Mouse (Mus musculus) forebrain, embryonic 15.5 days (tissue): ENCODE measurements at regions not wholly inside any gene's neighbourhood (a gene's known extent, or its start where the extent isn't known, plus 50 kb on each side); places are given as distances from the start of the nearest gene placed in this dataset.

Experiments
- ATAC-seq: fragments of 200-750 bp; cut with Nextera tagmentation; replicated peaks from 2 replicates; pipeline ENCODE4 v1.8.0; 2017; ENCODE audit warnings: mild to moderate bottlenecking, moderate TSS enrichment, moderate library complexity
- H3K27ac ChIP-seq: fragments of 300-500 bp; sonication (generic); replicated peaks from 2 replicates; pipeline ENCODE4 v1.5.1; 2015; ENCODE audit warnings: mild to moderate bottlenecking, inconsistent platforms
- H3K27me3 ChIP-seq: fragments of 300-500 bp; sonication (generic); 2 replicates; pipeline ENCODE4 v1.6.1; 2015; ENCODE audit warnings: inconsistent platforms
- H3K36me3 ChIP-seq: fragments of 300-500 bp; sonication (generic); 2 replicates; pipeline ENCODE4 v1.6.1; 2015; ENCODE audit warnings: mild to moderate bottlenecking, inconsistent platforms
- H3K4me1 ChIP-seq: fragments of 300-500 bp; sonication (generic); 2 replicates; pipeline ENCODE4 v1.6.1; 2015; ENCODE audit warnings: inconsistent platforms
- H3K4me2 ChIP-seq: fragments of 300-500 bp; sonication (generic); replicated peaks from 2 replicates; pipeline ENCODE4 v1.6.1; 2015; ENCODE audit warnings: mild to moderate bottlenecking, inconsistent platforms
- H3K4me3 ChIP-seq: fragments of 300-500 bp; sonication (generic); 2 replicates; pipeline ENCODE4 v1.5.1; 2015; ENCODE audit warnings: mild to moderate bottlenecking, inconsistent platforms
- H3K9ac ChIP-seq: fragments of 300-500 bp; sonication (generic); replicated peaks from 2 replicates; pipeline ENCODE4 v1.6.1; 2015; ENCODE audit warnings: mild to moderate bottlenecking, inconsistent platforms
- H3K9me3 ChIP-seq: fragments of 300-500 bp; sonication (generic); 2 replicates; pipeline ENCODE4 v1.6.1; 2016; ENCODE audit warnings: inconsistent platforms
- WGBS: fragments of 180-500 bp; shearing (Covaris S2); methylation state at CpG from one replicate; pipeline ENCODE4 v1.1.7; 2015; ENCODE audit warnings: mixed read lengths; 5-methylcytosine and 5-hydroxymethylcytosine counted together

DNA sequence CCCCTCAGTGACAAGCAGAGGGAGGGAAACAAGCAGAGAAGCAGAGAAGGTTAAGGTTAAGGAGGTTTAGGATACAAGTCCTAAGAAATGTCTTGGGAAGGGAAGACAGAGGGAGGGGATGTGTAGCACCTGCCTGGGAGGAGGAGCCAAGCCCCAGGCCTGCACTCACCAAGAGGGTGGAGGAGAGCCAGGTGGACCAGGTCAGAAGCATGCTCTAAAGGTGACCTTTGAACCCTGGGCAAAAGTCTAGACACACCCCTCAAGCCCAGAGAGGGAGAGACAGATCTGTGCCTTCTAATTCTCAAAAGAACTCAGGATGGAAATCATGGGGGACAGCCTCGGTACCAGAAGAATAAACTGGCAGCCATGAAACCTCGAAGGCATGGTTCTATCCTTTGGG lies 54.4 kb upstream of the Calm2 start:
- 44% methylated on average over 2 of the region's 2 CpGs for WGBS
- H3K27me3 ChIP-seq, result no peaks in the 10 kb centered on the region
- no peaks in the 10 kb centered on the region for H3K9me3 ChIP-seq
- H3K27ac ChIP-seq, result peak overlapping the region; percentile 69; the same call in 1 of the 2 replicates
- H3K4me1 ChIP-seq, result peaks cover 15% of the 10 kb centered on the region
- H3K4me3 ChIP-seq, result no peak overlapping the region
- no peak for ATAC-seq
- no peak overlapping the region for H3K9ac ChIP-seq
- H3K4me2 ChIP-seq, result no peak overlapping the region
- H3K36me3 ChIP-seq, result no peaks in the 10 kb centered on the region

GRCm38 (mm10) chr17:87501687-87502387 lies 55.1 kb upstream of the Calm2 start:
- WGBS, result 30% methylated on average over 10 of the region's 10 CpGs
- Histone ChIP-seq H3K4me2 (no peak overlapping the region), H3K9ac (no peak overlapping the region), H3K27me3 (no peaks in the 10 kb centered on the region), H3K9me3 (no peaks in the 10 kb centered on the region), H3K4me1 (peaks cover 15% of the 10 kb centered on the region), H3K4me3 (no peak overlapping the region), H3K36me3 (no peaks in the 10 kb centered on the region), H3K27ac (peak overlapping the region; percentile 69)
- ATAC-seq, result 0 out of 2 replicates have a peak, but pooled peaks have one; percentile 14

- Histone ChIP-seq H3K4me3 (no peak overlapping the region), H3K9me3 (no peaks in the 10 kb centered on the region), H3K4me2 (no peak overlapping the region), H3K27ac (peak overlapping the region; percentile 69), H3K4me1 (peaks cover 15% of the 10 kb centered on the region), H3K36me3 (no peaks in the 10 kb centered on the region), H3K9ac (no peak overlapping the region), H3K27me3 (no peaks in the 10 kb centered on the region)
- ATAC-seq, result peak; percentile 87
- WGBS, result 21% methylated on average over 13 of the region's 14 CpGs
These were observed 55.9 kb upstream of the Calm2 start for GRCm38 (mm10) chr17:87502388-87503369.

- H3K4me1 ChIP-seq, result peaks cover 19% of the 10 kb centered on the region
- no peak for ATAC-seq
- no peaks in the 10 kb centered on the region for H3K27me3 ChIP-seq
- no peak overlapping the region for H3K4me2 ChIP-seq
- H3K4me3 ChIP-seq, result no peak overlapping the region
- no peak overlapping the region for H3K27ac ChIP-seq
- H3K9me3 ChIP-seq, result no peaks in the 10 kb centered on the region
- WGBS, result 83% methylated on average over 5 of the region's 5 CpGs
- H3K36me3 ChIP-seq, result no peaks in the 10 kb centered on the region
- H3K9ac ChIP-seq, result no peak overlapping the region
These were observed 56.8 kb upstream of the Calm2 start for GRCm38 (mm10) chr17:87503491-87503890.

DNA sequence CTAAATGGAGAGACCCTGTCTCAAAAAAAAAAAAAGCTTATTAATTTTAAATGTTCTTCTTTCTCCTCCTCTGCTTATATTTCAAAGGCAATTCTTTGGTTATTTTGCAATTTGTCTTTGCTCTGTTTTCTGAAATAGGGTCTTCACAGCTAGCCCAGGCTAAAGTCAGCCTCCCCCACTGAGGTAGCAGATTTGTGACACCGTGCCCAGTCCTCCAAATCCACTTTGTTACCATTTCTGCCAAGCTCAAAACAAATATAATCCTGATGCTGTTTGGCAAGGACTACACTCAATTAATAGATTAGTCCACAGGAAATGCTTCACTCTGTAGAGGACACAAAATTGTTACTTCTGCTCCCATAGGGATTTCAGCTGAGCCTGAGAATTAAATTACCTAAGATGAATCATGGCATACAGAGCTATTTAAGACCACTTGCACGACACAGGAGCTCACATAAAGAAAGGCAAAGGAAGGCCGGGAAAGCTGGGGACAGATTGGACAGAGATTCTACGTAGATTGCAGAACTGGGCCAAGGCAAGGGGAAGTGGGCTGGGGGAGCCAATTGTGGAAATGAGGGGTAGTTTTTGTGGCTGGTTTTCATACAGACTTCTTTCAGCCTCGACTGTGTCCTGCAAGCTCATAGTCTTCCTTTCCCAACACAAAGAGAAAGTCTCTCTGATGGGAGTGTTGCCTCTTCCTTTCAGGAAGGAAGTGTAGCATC lies 58.4 kb upstream of the Calm2 start:
- Histone ChIP-seq H3K4me2 (no peak overlapping the region), H3K4me1 (peaks cover 21% of the 10 kb centered on the region), H3K9me3 (no peaks in the 10 kb centered on the region), H3K4me3 (no peak overlapping the region), H3K27me3 (no peaks in the 10 kb centered on the region), H3K9ac (no peak overlapping the region), H3K36me3 (no peaks in the 10 kb centered on the region), H3K27ac (no peak overlapping the region)
- no peak for ATAC-seq
- WGBS, result 70% methylated on average over 5 of the region's 5 CpGs

DNA sequence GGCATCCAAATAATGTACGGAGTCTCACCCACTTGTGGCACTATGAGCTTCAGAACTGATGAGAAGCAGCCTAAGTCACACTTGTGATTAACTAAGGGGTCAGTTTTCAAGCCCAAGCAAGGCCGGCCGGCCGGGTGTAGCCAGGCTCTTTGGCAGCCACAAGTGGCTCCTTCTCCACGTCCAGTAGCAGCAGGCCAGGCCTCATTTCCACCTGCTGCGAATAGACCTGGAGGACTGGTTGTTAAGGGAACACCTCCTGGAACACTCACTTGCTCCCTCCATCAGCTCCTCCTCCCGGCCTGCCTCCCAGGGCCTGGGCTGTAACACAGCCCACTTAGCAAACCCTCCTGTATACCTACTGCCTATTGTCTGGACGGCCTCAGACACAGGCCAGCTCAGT lies 61.1 kb upstream of the Calm2 start:
- no peak overlapping the region for H3K27ac ChIP-seq
- H3K9ac ChIP-seq, result no peak overlapping the region
- no peaks in the 10 kb centered on the region for H3K9me3 ChIP-seq
- no peak overlapping the region for H3K4me2 ChIP-seq
- no peaks in the 10 kb centered on the region for H3K27me3 ChIP-seq
- 0 out of 2 replicates have a peak, but pooled peaks cover 8% of the 10 kb centered on the region for H3K4me1 ChIP-seq
- ATAC-seq, result no peak
- no peak overlapping the region for H3K4me3 ChIP-seq
- WGBS, result 51% methylated on average over 8 of the region's 8 CpGs
- H3K36me3 ChIP-seq, result no peaks in the 10 kb centered on the region

GRCm38 (mm10) chr17:87508582-87509253 lies 62.0 kb upstream of the Calm2 start:
- 74% methylated on average over 16 of the region's 16 CpGs for WGBS
- Histone ChIP-seq H3K9ac (no peak overlapping the region), H3K27ac (no peak overlapping the region), H3K27me3 (no peaks in the 10 kb centered on the region), H3K4me3 (no peak overlapping the region), H3K4me1 (0 out of 2 replicates have a peak, but pooled peaks cover 5% of the 10 kb centered on the region), H3K4me2 (no peak overlapping the region), H3K9me3 (no peaks in the 10 kb centered on the region), H3K36me3 (no peaks in the 10 kb centered on the region)
- ATAC-seq, result no peak

DNA sequence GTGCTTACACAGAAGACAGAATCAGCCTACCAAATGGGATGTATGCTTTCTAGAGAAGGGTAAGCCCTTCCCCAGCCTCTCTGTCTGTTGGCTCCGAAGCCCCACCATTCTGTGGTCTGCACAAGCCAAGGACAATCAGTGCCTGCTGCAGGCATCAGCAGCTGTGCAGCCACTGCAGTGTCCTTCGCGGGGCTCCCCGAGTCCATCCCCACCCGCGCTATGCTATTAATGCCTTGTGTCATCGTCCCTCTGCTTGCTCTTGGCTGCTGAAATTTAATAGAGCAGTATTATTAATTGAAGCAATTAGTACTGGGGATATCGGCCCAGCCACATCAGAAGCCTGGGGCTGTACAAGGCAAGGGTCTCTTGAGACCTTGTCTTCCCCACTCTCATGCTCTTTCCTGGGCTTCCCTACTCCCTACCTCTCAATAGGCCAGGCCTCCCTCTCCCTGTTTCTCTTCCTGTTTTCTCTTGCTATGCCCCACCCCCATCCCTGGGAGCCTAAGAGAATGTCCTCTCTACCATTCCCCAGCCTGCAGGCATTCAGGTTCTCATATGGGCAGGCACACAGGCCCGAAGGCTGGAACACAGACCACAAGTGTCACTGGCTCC lies 65.4 kb upstream of the Calm2 start:
- no peak overlapping the region for H3K27ac ChIP-seq
- no peak overlapping the region for H3K4me2 ChIP-seq
- no peaks in the 10 kb centered on the region for H3K9me3 ChIP-seq
- no peaks in the 10 kb centered on the region for H3K36me3 ChIP-seq
- WGBS, result 61% methylated on average over 9 of the region's 9 CpGs
- 0 out of 2 replicates have a peak, but pooled peaks cover 5% of the 10 kb centered on the region for H3K4me1 ChIP-seq
- H3K9ac ChIP-seq, result no peak overlapping the region
- H3K4me3 ChIP-seq, result no peak overlapping the region
- no peak for ATAC-seq
- H3K27me3 ChIP-seq, result no peaks in the 10 kb centered on the region

- Histone ChIP-seq H3K27me3 (no peaks in the 10 kb centered on the region), H3K9me3 (no peaks in the 10 kb centered on the region), H3K27ac (no peak overlapping the region), H3K36me3 (no peaks in the 10 kb centered on the region), H3K4me2 (no peak overlapping the region), H3K4me3 (no peak overlapping the region), H3K9ac (no peak overlapping the region), H3K4me1 (no peaks in the 10 kb centered on the region)
- no peak for ATAC-seq
- 79% methylated on average over 11 of the region's 11 CpGs for WGBS
These were observed 67.1 kb upstream of the Calm2 start for GRCm38 (mm10) chr17:87513822-87514221.

GRCm38 (mm10) chr17:87514366-87515126 lies 67.8 kb upstream of the Calm2 start:
- WGBS, result 76% methylated on average over 6 of the region's 6 CpGs
- Histone ChIP-seq H3K27me3 (no peaks in the 10 kb centered on the region), H3K4me1 (no peaks in the 10 kb centered on the region), H3K4me3 (no peak overlapping the region), H3K36me3 (no peaks in the 10 kb centered on the region), H3K9ac (no peak overlapping the region), H3K9me3 (no peaks in the 10 kb centered on the region), H3K27ac (no peak overlapping the region), H3K4me2 (no peak overlapping the region)
- ATAC-seq, result no peak

DNA sequence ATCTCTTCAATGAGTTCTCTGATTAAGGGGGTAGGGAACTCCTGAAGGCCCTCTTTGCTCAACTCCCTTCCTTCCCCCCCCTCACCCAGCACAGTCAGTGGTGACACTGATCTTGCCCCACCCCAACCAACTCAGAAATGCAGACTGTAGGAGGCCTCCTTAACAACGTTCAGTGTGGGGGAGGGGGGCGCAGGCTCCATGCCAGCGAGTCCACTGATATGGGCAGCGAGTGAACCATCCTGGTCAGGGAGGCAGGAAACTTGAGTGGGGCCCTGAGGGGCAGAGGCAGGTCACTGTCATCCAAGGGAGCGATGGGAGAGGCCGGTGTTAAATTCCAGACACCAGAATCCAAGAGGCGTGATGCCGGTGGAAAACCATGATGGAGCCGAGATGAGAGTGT lies 70.5 kb upstream of the Calm2 start:
- H3K4me1 ChIP-seq, result peaks cover 11% of the 10 kb centered on the region
- H3K36me3 ChIP-seq, result no peaks in the 10 kb centered on the region
- WGBS, result 77% methylated on average over 9 of the region's 9 CpGs
- no peak overlapping the region for H3K4me3 ChIP-seq
- H3K9me3 ChIP-seq, result no peaks in the 10 kb centered on the region
- no peak overlapping the region for H3K9ac ChIP-seq
- ATAC-seq, result no peak
- no peaks in the 10 kb centered on the region for H3K27me3 ChIP-seq
- no peak overlapping the region for H3K4me2 ChIP-seq
- H3K27ac ChIP-seq, result no peak overlapping the region
